Mouse (Mus musculus) heart, embryonic 16.5 days (tissue): ENCODE measurements around the gene Sox5. TPM values are rescaled to one million over a fixed set of nuclear protein-coding genes. Genes with fewer than 3 reads are reported as not detected.

ENCODE experiments used
- ATAC-seq: fragments of 200-750 bp; cut with Nextera tagmentation; replicated peaks from 2 replicates; pipeline ENCODE4 v1.8.0; 2017; ENCODE audit warnings: moderate number of reproducible peaks; ENCODE audit not compliant: insufficient read depth, low FRiP score; ENCODE audit errors: extremely low read depth
- H3K27ac ChIP-seq: fragments of 300-500 bp; sonication (generic); 2 replicates; pipeline ENCODE4 v1.5.1; 2014; ENCODE audit warnings: mild to moderate bottlenecking, low read length, control low read depth, moderate library complexity
- H3K27me3 ChIP-seq: fragments of 300-500 bp; sonication (generic); 2 replicates; pipeline ENCODE4 v1.6.1; 2014; ENCODE audit warnings: low read length, mixed read lengths; ENCODE audit not compliant: control insufficient read depth, insufficient read depth
- H3K36me3 ChIP-seq: fragments of 300-500 bp; sonication (generic); 2 replicates; pipeline ENCODE4 v1.6.1; 2014; ENCODE audit not compliant: control insufficient read depth, insufficient read depth
- H3K4me1 ChIP-seq: fragments of 300-500 bp; sonication (generic); 2 replicates; pipeline ENCODE4 v1.6.1; 2014; ENCODE audit warnings: low read length, mixed read lengths; ENCODE audit not compliant: control insufficient read depth, insufficient read depth
- H3K4me2 ChIP-seq: fragments of 300-500 bp; sonication (generic); 2 replicates; pipeline ENCODE4 v1.6.1; 2014; ENCODE audit warnings: low read depth, mild to moderate bottlenecking, control low read depth, low read length
- H3K4me3 ChIP-seq: fragments of 300-500 bp; sonication (generic); 2 replicates; pipeline ENCODE4 v1.5.1; 2014; ENCODE audit warnings: mild to moderate bottlenecking, control low read depth, low read length
- H3K9ac ChIP-seq: fragments of 300-500 bp; sonication (generic); 2 replicates; pipeline ENCODE4 v1.6.1; 2014; ENCODE audit warnings: low read length, control low read depth
- H3K9me3 ChIP-seq: fragments of 300-500 bp; sonication (generic); replicated peaks from 2 replicates; pipeline ENCODE4 v1.6.1; 2016; ENCODE audit warnings: low read length; ENCODE audit not compliant: control insufficient read depth
- WGBS: fragments of 180-500 bp; shearing (Covaris S2); extraction: QIAGEN DNeasy Blood & Tissue Kit; methylation state at CpG from one replicate; pipeline ENCODE4 v1.1.7; 2014; 5-methylcytosine and 5-hydroxymethylcytosine counted together
- polyA plus RNA-seq: library from polyadenylated mRNA; unstranded; fragments of >200 nt; fragmentation: Nextera tagmentation; extraction: Ambion mirVana; gene quantifications from 2 replicates; pipeline ENCODE4 v1.2.1, GENCODE M21; 2015

The Sox5 gene
- polyA plus RNA-seq, 1 experiment from 2014 or later, result 8.8 TPM

- ATAC-seq, result no peak
- no peaks in the 10 kb centered on the region for H3K36me3 ChIP-seq
- H3K4me2 ChIP-seq, result no peak overlapping the region
- 63% methylated on average over 3 of the region's 3 CpGs for WGBS
- H3K9ac ChIP-seq, result no peak overlapping the region
- H3K27me3 ChIP-seq, result no peaks in the 10 kb centered on the region
- no peak overlapping the region for H3K4me3 ChIP-seq
- H3K27ac ChIP-seq, result no peak overlapping the region
- no peaks in the 10 kb centered on the region for H3K9me3 ChIP-seq
- H3K4me1 ChIP-seq, result peaks cover 3% of the 10 kb centered on the region; the same call in 1 of the 2 replicates
These were observed 455.0 kb downstream of the Sox5 start for GRCm38 (mm10) chr6:144326817-144327216.

GRCm38 (mm10) chr6:144323372-144323771, 458.4 kb downstream of the Sox5 start:
- ATAC-seq, result no peak
- H3K9me3 ChIP-seq, result no peaks in the 10 kb centered on the region
- no peak overlapping the region for H3K4me2 ChIP-seq
- H3K27ac ChIP-seq, result no peak overlapping the region
- WGBS, result 35% methylated on average over 4 of the region's 4 CpGs
- H3K27me3 ChIP-seq, result no peaks in the 10 kb centered on the region
- H3K9ac ChIP-seq, result no peak overlapping the region
- no peaks in the 10 kb centered on the region for H3K36me3 ChIP-seq
- peaks cover 3% of the 10 kb centered on the region; the same call in 1 of the 2 replicates for H3K4me1 ChIP-seq
- H3K4me3 ChIP-seq, result no peak overlapping the region

DNA sequence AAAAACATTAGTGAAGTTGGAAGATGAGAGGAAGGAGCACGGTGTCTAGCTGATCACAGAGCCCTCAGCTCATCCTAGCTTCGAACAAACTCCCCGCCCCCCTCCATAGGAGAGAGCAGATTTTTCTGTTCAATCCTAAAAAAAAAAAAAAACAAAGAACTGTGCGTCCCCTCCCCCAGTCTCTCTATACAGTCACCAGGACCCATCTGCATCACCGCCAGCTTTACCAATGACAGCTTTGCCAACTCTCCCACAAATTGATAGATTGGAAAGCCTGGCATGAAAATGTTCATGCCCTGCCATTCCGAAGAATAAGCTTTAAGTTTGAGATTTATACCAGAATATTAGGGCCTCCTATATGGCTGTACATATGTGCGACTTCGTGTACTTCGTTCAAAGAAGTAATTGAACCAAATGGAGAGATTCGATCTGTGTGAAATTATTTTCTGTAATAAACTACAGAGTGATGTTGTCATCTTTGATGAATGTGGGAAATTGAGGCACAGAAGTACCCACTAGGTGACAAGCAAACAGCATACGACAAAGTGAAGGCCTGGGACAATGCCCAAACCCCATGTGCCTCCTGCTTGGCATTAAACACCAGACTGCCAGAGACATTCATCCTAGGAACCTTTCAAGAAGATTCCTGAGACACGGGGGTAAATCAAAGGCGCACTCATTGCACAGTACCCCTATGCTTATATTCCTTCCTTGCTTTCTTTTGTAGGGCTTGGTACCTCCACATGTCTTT, 459.3 kb downstream of the Sox5 start:
- 88% methylated on average over 13 of the region's 13 CpGs for WGBS

GRCm38 (mm10) chr6:144320327-144320726, 461.4 kb downstream of the Sox5 start:
- no peak overlapping the region for H3K4me3 ChIP-seq
- H3K27me3 ChIP-seq, result no peaks in the 10 kb centered on the region
- no peak for ATAC-seq
- no peak overlapping the region for H3K4me2 ChIP-seq
- no peaks in the 10 kb centered on the region for H3K9me3 ChIP-seq
- no peaks in the 10 kb centered on the region for H3K36me3 ChIP-seq
- peaks cover 3% of the 10 kb centered on the region; the same call in 1 of the 2 replicates for H3K4me1 ChIP-seq
- H3K9ac ChIP-seq, result no peak overlapping the region
- H3K27ac ChIP-seq, result no peak overlapping the region

More for the DNA sequence above, 459.3 kb downstream of the Sox5 start:
- no peaks in the 10 kb centered on the region for H3K9me3 ChIP-seq
- no peak for ATAC-seq
- H3K27ac ChIP-seq, result no peak overlapping the region
- no peaks in the 10 kb centered on the region for H3K27me3 ChIP-seq
- no peak overlapping the region for H3K4me3 ChIP-seq
- H3K36me3 ChIP-seq, result no peaks in the 10 kb centered on the region
- H3K4me1 ChIP-seq, result peaks cover 3% of the 10 kb centered on the region; the same call in 1 of the 2 replicates
- no peak overlapping the region for H3K4me2 ChIP-seq
- H3K9ac ChIP-seq, result no peak overlapping the region

GRCm38 (mm10) chr6:144319717-144320116, 462.1 kb downstream of the Sox5 start:
- WGBS, result 45% methylated on average over 6 of the region's 6 CpGs
- no peaks in the 10 kb centered on the region for H3K9me3 ChIP-seq
- H3K36me3 ChIP-seq, result no peaks in the 10 kb centered on the region
- no peak overlapping the region for H3K4me2 ChIP-seq
- peaks cover under 1% of the 10 kb centered on the region; the same call in 1 of the 2 replicates for H3K4me1 ChIP-seq
- H3K27me3 ChIP-seq, result no peaks in the 10 kb centered on the region
- H3K27ac ChIP-seq, result no peak overlapping the region
- no peak for ATAC-seq
- no peak overlapping the region for H3K9ac ChIP-seq
- no peak overlapping the region for H3K4me3 ChIP-seq

DNA sequence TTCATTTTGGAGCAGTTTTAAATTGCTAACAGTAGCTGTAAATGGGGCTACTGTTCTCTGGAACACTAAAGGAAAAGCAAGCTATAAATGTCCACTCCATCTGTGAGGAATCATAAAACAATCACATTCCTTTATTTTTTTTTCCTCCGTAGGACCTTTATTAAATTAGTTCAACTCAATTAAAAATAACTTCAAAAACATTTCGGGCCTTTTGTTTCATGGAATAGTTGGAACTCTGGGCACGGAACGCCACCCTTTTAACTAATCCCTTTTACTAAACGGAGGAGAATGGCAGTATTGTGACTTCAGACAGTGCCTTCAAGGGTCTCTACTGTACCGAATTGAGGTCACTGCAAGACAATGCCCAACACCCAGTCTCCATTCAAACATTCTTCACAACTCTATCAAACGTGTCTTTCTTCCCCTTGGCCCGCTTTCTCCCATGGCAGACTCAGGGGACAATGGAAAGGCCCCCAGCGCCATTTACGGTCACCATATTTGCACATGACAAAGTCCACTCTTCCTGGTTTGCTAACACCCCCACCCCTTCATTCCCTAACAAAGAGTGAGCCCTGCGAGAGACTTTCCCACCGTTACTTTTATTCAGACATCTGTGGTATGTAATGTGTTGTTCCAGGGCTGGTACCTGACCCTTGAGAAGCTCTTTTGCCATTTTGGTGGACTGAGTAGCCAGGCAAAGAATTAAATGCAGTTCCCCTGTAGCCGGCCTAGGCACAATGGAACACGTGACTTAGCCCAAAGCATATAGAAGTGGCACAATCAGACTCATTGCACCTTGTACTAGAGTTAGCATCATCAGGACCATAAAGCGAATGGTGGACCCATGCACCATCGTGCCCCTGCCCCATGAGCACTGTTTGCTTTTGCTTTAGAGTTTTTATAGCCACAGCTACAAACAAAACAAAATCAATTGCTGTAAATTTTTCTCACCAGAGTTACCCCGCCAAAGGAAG, 468.7 kb downstream of the Sox5 start:
- ATAC-seq, result no peak
- Histone ChIP-seq H3K36me3 (no peaks in the 10 kb centered on the region), H3K27me3 (no peaks in the 10 kb centered on the region), H3K4me2 (no peak overlapping the region), H3K4me3 (no peak overlapping the region), H3K9ac (no peak overlapping the region), H3K27ac (no peak overlapping the region), H3K9me3 (no peaks in the 10 kb centered on the region), H3K4me1 (no peaks in the 10 kb centered on the region)
- WGBS, result 84% methylated on average over 17 of the region's 17 CpGs

GRCm38 (mm10) chr6:144312282-144312780, 469.4 kb downstream of the Sox5 start:
- no peaks in the 10 kb centered on the region for H3K36me3 ChIP-seq
- no peak overlapping the region for H3K27ac ChIP-seq
- no peaks in the 10 kb centered on the region for H3K4me1 ChIP-seq
- H3K27me3 ChIP-seq, result no peaks in the 10 kb centered on the region
- no peak for ATAC-seq
- no peak overlapping the region for H3K4me2 ChIP-seq
- H3K4me3 ChIP-seq, result no peak overlapping the region
- no peaks in the 10 kb centered on the region for H3K9me3 ChIP-seq
- H3K9ac ChIP-seq, result no peak overlapping the region
- 71% methylated on average over 7 of the region's 7 CpGs for WGBS

- no peak overlapping the region for H3K4me2 ChIP-seq
- H3K4me3 ChIP-seq, result no peak overlapping the region
- no peak overlapping the region for H3K9ac ChIP-seq
- WGBS, result 77% methylated on average over 4 of the region's 4 CpGs
- no peaks in the 10 kb centered on the region for H3K4me1 ChIP-seq
- H3K36me3 ChIP-seq, result no peaks in the 10 kb centered on the region
- no peak overlapping the region for H3K27ac ChIP-seq
- H3K27me3 ChIP-seq, result no peaks in the 10 kb centered on the region
- no peaks in the 10 kb centered on the region for H3K9me3 ChIP-seq
- ATAC-seq, result no peak
These were observed 470.0 kb downstream of the Sox5 start for GRCm38 (mm10) chr6:144311754-144312153.

DNA sequence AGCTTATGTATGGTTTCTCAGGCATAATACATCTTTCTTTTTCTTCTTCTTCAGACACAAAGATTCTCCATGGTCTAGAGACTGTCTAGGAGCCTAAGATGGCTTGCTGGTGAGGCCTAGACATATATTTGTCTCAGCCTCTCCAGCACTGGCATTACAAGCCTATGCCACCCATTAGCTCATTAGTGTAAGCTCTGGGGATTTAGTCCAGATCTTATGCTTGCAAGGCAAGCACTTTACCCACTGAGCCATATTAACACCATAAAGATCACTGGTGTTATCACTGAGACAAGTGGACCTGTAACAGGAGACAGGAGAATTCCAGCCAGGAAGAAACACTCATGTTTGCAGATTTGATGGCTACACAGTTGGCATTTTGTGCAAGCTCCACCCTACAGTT, 472.6 kb downstream of the Sox5 start:
- H3K9me3 ChIP-seq, result no peaks in the 10 kb centered on the region
- no peaks in the 10 kb centered on the region for H3K36me3 ChIP-seq
- no peak overlapping the region for H3K4me3 ChIP-seq
- no peak overlapping the region for H3K4me2 ChIP-seq
- H3K9ac ChIP-seq, result no peak overlapping the region
- no peaks in the 10 kb centered on the region for H3K4me1 ChIP-seq
- ATAC-seq, result no peak
- no peaks in the 10 kb centered on the region for H3K27me3 ChIP-seq
- H3K27ac ChIP-seq, result no peak overlapping the region
